Mouse (Mus musculus) cerebral cortex, adult 2 months (tissue): ENCODE measurements around the gene Dhcr24.

ENCODE experiments used
- WGBS: fragments of 180-500 bp; shearing (Covaris S2); methylation state at CpG from one replicate; pipeline ENCODE4 v1.1.7; 2018; 5-methylcytosine and 5-hydroxymethylcytosine counted together

Dhcr24 gene

DNA sequence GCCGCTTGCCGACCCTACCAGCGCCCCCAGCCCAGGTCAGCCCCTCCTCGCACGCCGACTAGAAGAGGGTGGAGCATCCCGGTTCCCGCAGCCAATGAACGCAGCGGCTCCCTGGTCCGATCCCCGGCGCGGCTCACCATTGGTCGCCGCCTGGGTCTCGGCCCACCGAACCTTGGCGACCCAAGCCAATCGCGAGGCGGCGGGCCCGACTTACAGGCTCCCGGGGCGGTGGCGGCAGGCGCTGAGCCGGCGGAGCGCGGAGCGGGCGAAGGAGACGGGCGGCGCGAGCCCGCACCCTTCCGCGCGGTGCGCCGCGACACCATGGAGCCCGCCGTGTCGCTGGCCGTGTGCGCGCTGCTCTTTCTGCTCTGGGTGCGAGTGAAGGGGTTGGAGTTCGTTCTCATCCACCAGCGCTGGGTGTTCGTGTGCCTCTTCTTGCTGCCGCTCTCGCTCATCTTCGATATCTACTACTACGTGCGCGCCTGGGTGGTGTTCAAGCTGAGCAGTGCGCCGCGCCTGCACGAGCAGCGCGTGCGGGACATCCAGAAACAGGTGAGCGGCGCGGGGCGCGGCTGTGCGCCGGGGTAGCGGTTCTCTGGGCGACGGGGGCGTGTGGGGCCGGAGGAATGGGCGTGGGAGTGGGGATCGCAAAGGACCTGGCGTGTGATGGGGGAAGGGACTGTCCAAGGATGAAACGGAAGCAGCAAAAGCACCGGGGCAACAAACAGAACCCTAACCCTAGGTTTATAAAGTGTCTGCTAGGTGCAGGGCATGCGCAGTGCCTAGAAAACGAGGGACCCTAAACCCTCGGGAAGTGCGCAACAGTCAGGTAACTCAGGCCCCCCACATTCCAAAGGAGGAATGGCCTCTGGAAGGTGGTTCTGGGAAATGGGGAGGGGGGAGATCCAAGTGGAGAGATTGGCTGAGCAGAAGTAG, at the start of gene Dhcr24:
Gene Dhcr24 (plus strand): TSS at position 193 of the 936 bp plus-strand sequence.
- under 1% methylated on average over 89 of the region's 89 CpGs for WGBS

GRCm38 (mm10) chr4:106514606-106515005, 46.2 kb upstream of the Dhcr24 start:
- WGBS: 57% methylated on average over 6 of the region's 6 CpGs

GRCm38 (mm10) chr4:106522547-106522946, 38.3 kb upstream of the Dhcr24 start:
- 85% methylated on average over 3 of the region's 3 CpGs for WGBS

- WGBS: 72% methylated on average over 2 of the region's 2 CpGs
Measured at GRCm38 (mm10) chr4:106524131-106524530, 36.7 kb upstream of the Dhcr24 start.

GRCm38 (mm10) chr4:106525001-106525400, 35.8 kb upstream of the Dhcr24 start:
- 92% methylated on average over 2 of the region's 2 CpGs for WGBS

- 59% methylated on average over 7 of the region's 7 CpGs for WGBS
Measured at GRCm38 (mm10) chr4:106527856-106528547, 32.8 kb upstream of the Dhcr24 start.

- WGBS: 14% methylated on average over 17 of the region's 17 CpGs
Measured at GRCm38 (mm10) chr4:106529375-106530112, 31.3 kb upstream of the Dhcr24 start.

GRCm38 (mm10) chr4:106530113-106530482, 30.7 kb upstream of the Dhcr24 start:
- WGBS: 76% methylated on average over 9 of the region's 9 CpGs

DNA sequence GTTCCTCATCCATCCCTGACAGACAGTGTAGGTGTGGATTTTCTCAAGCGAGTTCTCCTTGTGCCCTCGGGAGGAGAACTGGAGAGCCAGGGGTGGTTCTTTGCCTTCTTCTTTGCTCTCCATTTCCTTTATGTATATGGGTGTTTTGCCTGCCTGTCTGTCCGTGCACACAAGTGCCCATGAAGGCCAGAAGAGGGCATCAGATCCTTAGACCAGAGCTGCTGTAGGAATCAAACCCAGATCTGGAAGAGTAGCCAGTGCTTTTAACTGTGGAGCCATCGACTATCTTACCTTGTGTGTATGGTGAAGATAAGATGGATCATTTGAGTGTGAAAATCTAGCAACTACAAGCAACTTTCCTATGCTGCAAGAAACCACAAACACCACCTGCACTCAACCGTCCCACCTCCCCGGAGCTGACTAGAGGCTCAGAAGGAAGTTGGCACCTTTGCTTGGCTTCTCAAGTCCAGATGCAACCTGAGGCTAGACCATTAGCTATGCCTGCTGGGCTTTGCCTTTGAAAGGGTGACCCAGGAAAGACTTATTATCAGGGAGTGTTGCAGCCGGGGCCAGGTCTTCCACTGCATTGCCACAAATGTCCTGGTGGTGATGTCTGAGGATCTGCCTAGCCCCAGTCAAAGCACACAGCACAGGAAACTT, 27.3 kb upstream of the Dhcr24 start:
- 65% methylated on average over 7 of the region's 7 CpGs for WGBS

GRCm38 (mm10) chr4:106534256-106534655, 26.6 kb upstream of the Dhcr24 start:
- WGBS: 82% methylated on average over 7 of the region's 7 CpGs

- whole genome bisulfite sequencing: 91% methylated on average over 5 of the region's 5 CpGs
Measured at GRCm38 (mm10) chr4:106539756-106540155, 21.1 kb upstream of the Dhcr24 start.

GRCm38 (mm10) chr4:106541491-106541890, 19.3 kb upstream of the Dhcr24 start:
- 65% methylated on average over 3 of the region's 3 CpGs for WGBS

- 80% methylated on average over 2 of the region's 2 CpGs for WGBS
Measured at GRCm38 (mm10) chr4:106542211-106542610, 18.6 kb upstream of the Dhcr24 start.

DNA sequence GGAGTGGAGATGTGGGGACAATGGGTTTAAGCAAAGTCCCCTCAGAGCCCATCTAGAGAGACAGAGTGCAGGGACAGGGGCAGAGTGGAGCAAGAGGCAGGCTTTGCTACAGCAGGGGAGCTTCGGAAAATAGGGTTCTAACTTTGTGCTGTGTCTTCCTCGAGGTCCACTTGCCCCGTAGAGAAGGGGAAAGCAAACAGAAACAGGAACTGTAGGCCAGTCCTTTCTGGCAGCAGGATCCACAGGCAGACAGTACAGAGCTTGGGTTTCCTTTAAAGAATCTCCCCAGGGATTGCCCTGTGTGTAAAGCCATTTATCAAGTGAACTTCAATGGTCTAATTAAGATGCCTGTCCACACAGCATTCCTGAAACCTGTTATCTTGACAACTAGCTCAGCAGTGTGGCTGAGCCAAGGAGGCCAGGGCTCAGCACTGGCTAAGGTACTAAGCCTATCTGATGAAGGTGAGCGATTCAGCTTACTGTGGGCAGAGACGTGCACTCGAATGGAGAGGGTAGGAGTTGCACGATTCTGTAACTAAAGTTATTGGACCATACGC, 14.9 kb upstream of the Dhcr24 start:
- WGBS: 76% methylated on average over 8 of the region's 8 CpGs

DNA sequence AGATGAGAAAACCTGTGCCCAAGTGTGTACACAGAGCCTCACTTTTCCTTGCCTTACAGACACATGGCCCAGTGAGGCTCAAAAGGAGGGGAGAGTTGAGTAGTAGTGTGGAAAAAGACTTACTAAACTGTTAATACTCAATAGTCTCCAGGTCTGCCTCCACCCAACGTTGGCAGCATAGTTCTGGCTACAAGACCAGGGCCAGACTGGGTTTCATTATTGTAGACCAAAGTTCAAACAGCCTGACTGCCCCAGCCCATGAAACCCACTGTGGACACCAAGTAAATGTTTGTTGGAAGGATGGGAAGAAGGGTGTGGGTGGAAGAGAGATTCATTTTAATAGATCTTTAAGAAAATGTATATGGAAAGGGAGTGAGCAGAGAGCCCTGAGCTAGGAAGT, 13.9 kb upstream of the Dhcr24 start:
- 84% methylated on average over 1 of the region's 1 CpGs for WGBS

GRCm38 (mm10) chr4:106548113-106548512, 12.7 kb upstream of the Dhcr24 start:
- WGBS: 82% methylated on average over 3 of the region's 3 CpGs

DNA sequence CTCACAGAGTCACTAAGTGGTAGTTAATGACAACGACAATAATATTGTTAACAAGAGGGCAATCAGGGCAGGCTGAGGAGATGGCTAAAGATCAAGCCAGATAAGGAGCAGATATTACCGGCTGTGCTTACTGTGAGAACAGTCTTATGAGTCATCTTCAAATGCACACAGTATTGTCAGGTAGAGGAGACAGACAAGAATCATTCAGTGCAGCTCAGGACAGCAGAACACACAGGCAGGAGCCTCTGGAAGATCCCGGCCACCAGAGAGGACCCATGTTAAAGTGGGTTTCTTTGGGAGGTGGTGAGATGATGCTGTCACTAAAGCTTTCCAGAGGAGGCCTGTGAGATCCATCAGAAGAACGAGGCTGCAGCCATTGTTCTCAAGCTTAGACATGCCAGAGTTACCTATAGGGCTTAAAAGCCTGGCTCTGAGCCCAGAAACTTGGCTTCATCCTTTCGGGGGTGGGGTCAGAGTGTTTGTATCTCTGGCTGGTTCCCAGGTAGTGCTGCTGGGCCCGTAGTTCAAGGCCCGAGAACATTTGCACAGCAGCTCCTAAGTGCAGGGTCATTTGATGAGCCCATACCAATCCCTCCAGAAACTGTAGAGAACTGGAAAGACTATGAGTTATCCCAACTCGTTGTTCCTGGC, 10.2 kb upstream of the Dhcr24 start:
- WGBS: 69% methylated on average over 8 of the region's 8 CpGs

GRCm38 (mm10) chr4:106557262-106557661, 3.6 kb upstream of the Dhcr24 start:
- 87% methylated on average over 5 of the region's 5 CpGs for WGBS

DNA sequence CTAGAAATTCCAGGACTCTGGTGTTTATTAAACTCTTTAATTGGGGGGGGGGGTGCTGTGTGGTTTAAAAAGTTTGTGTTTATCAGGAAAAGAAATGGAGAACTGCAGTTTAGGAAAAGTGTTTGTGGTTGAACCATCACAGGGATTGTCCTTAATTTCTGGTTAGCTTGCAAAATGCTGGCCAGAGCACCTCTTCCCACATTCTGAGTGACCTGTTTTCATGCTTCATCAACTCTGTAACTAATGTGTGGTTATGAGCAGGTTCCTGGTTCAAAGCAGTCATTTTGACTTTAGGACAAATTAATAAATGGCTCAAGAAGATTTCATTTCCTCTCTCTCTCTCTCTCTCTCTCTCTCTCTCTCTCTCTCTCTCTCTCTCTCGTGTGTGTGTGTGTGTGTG, 2.9 kb upstream of the Dhcr24 start:
- 43% methylated on average over 1 of the region's 1 CpGs for WGBS

- WGBS: 46% methylated on average over 13 of the region's 13 CpGs
Measured at GRCm38 (mm10) chr4:106559343-106560212, 1.3 kb upstream of the Dhcr24 start.
